Mouse (Mus musculus) Patski (cell line): ENCODE data around the gene Brd3. TPM values are rescaled to one million over a fixed set of nuclear protein-coding genes. Genes with fewer than 3 reads are reported as not detected.

Experiments used
- ATAC-seq: fragments of 100-300 bp; one replicate; pipeline ENCODE4 v1.8.0; 2021
- CTCF ChIA-PET: fragments of 350-600 bp; sonication (Branson Sonifier 250); formaldehyde crosslinking; loops from one replicate; lab custom pipeline; 2022; ENCODE audit warnings: inconsistent platforms; lab: Charles Lee
- POLR2A ChIA-PET: fragments of 350-600 bp; sonication (Branson Sonifier 250); formaldehyde crosslinking; loops from one replicate; lab custom pipeline; 2022; ENCODE audit warnings: antibody characterized with exemption, inconsistent platforms; lab: Charles Lee
- DNase-seq: peaks from one replicate; pipeline ENCODE4 v3.0.0-alpha.2; 2011; ENCODE audit warnings: low read depth, low spot score
- H3K27me3 ChIP-seq: fragments of 371-371 bp; one replicate; pipeline ENCODE4 v1.5.1; 2021
- CTCF ChIP-seq: fragments of 100-300 bp; IDR thresholded peaks from one replicate; pipeline ENCODE4 v1.5.1; 2021
- in situ Hi-C: fragments of 300-500 bp; cut with MboI; formaldehyde crosslinking; loops from 3 replicates; pipeline ENCODE4 v1.11.1; 2018; ENCODE audit warnings: low pct_unique_long_range_greater_than_20kb, mixed read lengths
- polyA plus RNA-seq: library from polyadenylated mRNA; unstranded; gene quantifications from one replicate; pipeline ENCODE4 v1.2.3, GENCODE M21; 2021

Brd3 gene
- polyA plus RNA-seq, 1 experiment from 2014 or later: 30.0 TPM

- no peak for TF ChIP-seq CTCF
- CTCF ChIA-PET: no interaction called here
- POLR2A ChIA-PET: no interaction called here
- H3K27me3 ChIP-seq: peaks cover 5% of the 10 kb centered on the region
- in situ Hi-C loops: no loop called here
- DNase-seq: no peak
- no peak for ATAC-seq
Measured at GRCm38 (mm10) chr2:27488362-27488761, 19.1 kb downstream of the Brd3 start.

GRCm38 (mm10) chr2:27487336-27488049 is 20.0 kb downstream of the Brd3 start:
- ChIA-PET POLR2A (no interaction called here), CTCF (no interaction called here)
- TF ChIP-seq CTCF: no peak
- H3K27me3 ChIP-seq: peaks cover 5% of the 10 kb centered on the region
- DNase-seq (no peak), ATAC-seq (no peak)
- in situ Hi-C loops: no loop called here

- no peak for DNase-seq
- ATAC-seq: no peak
- in situ Hi-C loops: no loop called here
- CTCF ChIA-PET: no interaction called here
- POLR2A ChIA-PET: no interaction called here
- peaks cover 5% of the 10 kb centered on the region for H3K27me3 ChIP-seq
- no peak for TF ChIP-seq CTCF
Measured at GRCm38 (mm10) chr2:27486725-27487124, 20.7 kb downstream of the Brd3 start.

- in situ Hi-C loops: no loop called here
- CTCF ChIA-PET: no interaction called here
Measured at GRCm38 (mm10) chr2:27482265-27482861, 25.1 kb downstream of the Brd3 start.

GRCm38 (mm10) chr2:27480367-27480766 is 27.1 kb downstream of the Brd3 start:
- H3K27me3 ChIP-seq: no peaks in the 10 kb centered on the region
- no peak for TF ChIP-seq CTCF
- CTCF ChIA-PET: interaction anchor here (1.5 kb wide), 1 partner anchor 25 kb away, joined by 3 read pairs; no protein-coding TSS in a partner anchor
- DNase-seq (no peak), ATAC-seq (no peak)
- POLR2A ChIA-PET: no interaction called here
- in situ Hi-C loops: no loop called here

More at GRCm38 (mm10) chr2:27482265-27482861, 25.1 kb downstream of the Brd3 start:
- no peaks in the 10 kb centered on the region for H3K27me3 ChIP-seq
- ATAC-seq (no peak), DNase-seq (no peak)
- TF ChIP-seq CTCF: no peak
- POLR2A ChIA-PET: interaction anchor here (0.6 kb wide), 1 partner anchor 90 kb away, joined by 4 read pairs; no protein-coding TSS in a partner anchor

GRCm38 (mm10) chr2:27479821-27480220 is 27.6 kb downstream of the Brd3 start:
- ChIA-PET CTCF (interaction anchor here (1.5 kb wide), 1 partner anchor 25 kb away, joined by 3 read pairs; no protein-coding TSS in a partner anchor), POLR2A (no interaction called here)
- H3K27me3 ChIP-seq: no peaks in the 10 kb centered on the region
- no peak for ATAC-seq
- in situ Hi-C loops: no loop called here
- no peak for DNase-seq
- no peak for TF ChIP-seq CTCF

- in situ Hi-C loops: no loop called here
- no peak for DNase-seq
- CTCF ChIA-PET: no interaction called here
- POLR2A ChIA-PET: no interaction called here
- TF ChIP-seq CTCF: no peak
- H3K27me3 ChIP-seq: no peaks in the 10 kb centered on the region
- ATAC-seq: no peak
Measured at GRCm38 (mm10) chr2:27476303-27477192, 30.9 kb downstream of the Brd3 start.

GRCm38 (mm10) chr2:27475495-27476302 is 31.8 kb downstream of the Brd3 start:
- DNase-seq (no peak), ATAC-seq (peak; percentile 93)
- no peak for TF ChIP-seq CTCF
- in situ Hi-C loops: no loop called here
- ChIA-PET POLR2A (interaction anchor here (0.7 to 1.4 kb wide), 2 partner anchors 31 to 846 kb away, joined by 3 read pairs; no protein-coding TSS in a partner anchor), CTCF (no interaction called here)
- no peaks in the 10 kb centered on the region for H3K27me3 ChIP-seq

- in situ Hi-C loops: no loop called here
- no peak for TF ChIP-seq CTCF
- CTCF ChIA-PET: no interaction called here
- no peak for DNase-seq
- peak; percentile 24 for ATAC-seq
- no peaks in the 10 kb centered on the region for H3K27me3 ChIP-seq
- POLR2A ChIA-PET: interaction anchor here (0.7 to 1.4 kb wide), 2 partner anchors 32 to 845 kb away, joined by 3 read pairs; no protein-coding TSS in a partner anchor
Measured at GRCm38 (mm10) chr2:27474621-27475484, 32.6 kb downstream of the Brd3 start.
